Mouse (Mus musculus) midbrain, embryonic 11.5 days (tissue): ENCODE measurements at regions not wholly inside any gene's neighbourhood (a gene's known extent, or its start where the extent isn't known, plus 50 kb on each side); places are given as distances from the start of the nearest gene placed in this dataset.

Source experiments
- ATAC-seq: fragments of 200-750 bp; cut with Nextera tagmentation; 2 replicates; pipeline ENCODE4 v1.8.0; 2017; ENCODE audit warnings: moderate TSS enrichment, moderate library complexity; ENCODE audit not compliant: low FRiP score
- DNase-seq: peaks from one replicate; pipeline ENCODE4 v3.0.0; 2015; ENCODE audit warnings: low spot score; ENCODE audit errors: missing footprints
- H3K27ac ChIP-seq: fragments of 300-500 bp; sonication (generic); 2 replicates; pipeline ENCODE4 v1.5.1; 2014; ENCODE audit warnings: low read depth, low read length
- H3K27me3 ChIP-seq: fragments of 300-500 bp; sonication (generic); 2 replicates; pipeline ENCODE4 v1.6.1; 2014; ENCODE audit warnings: mild to moderate bottlenecking, low read length, moderate library complexity, mixed read lengths; ENCODE audit not compliant: control insufficient read depth, insufficient read depth
- H3K36me3 ChIP-seq: fragments of 300-500 bp; sonication (generic); 2 replicates; pipeline ENCODE4 v1.6.1; 2014; ENCODE audit warnings: mild to moderate bottlenecking, low read length, moderate library complexity, mixed read lengths; ENCODE audit not compliant: control insufficient read depth, insufficient read depth
- H3K4me1 ChIP-seq: fragments of 300-500 bp; sonication (generic); 2 replicates; pipeline ENCODE4 v1.6.1; 2014; ENCODE audit warnings: low read length; ENCODE audit not compliant: control insufficient read depth, insufficient read depth
- H3K4me2 ChIP-seq: fragments of 300-500 bp; sonication (generic); 2 replicates; pipeline ENCODE4 v1.6.1; 2014; ENCODE audit warnings: mild to moderate bottlenecking, moderate library complexity
- H3K4me3 ChIP-seq: fragments of 300-500 bp; sonication (generic); 2 replicates; pipeline ENCODE4 v1.5.1; 2014; ENCODE audit warnings: low read depth, low read length
- H3K9ac ChIP-seq: fragments of 300-500 bp; sonication (generic); 2 replicates; pipeline ENCODE4 v1.6.1; 2014; ENCODE audit warnings: low read length
- H3K9me3 ChIP-seq: fragments of 300-500 bp; sonication (generic); 2 replicates; pipeline ENCODE4 v1.6.1; 2016; ENCODE audit warnings: low read length; ENCODE audit not compliant: control insufficient read depth
- WGBS: fragments of 180-500 bp; shearing (Covaris S2); extraction: QIAGEN DNeasy Blood & Tissue Kit; methylation state at CpG from one replicate; pipeline ENCODE4 v1.1.7; 2014; 5-methylcytosine and 5-hydroxymethylcytosine counted together

DNA sequence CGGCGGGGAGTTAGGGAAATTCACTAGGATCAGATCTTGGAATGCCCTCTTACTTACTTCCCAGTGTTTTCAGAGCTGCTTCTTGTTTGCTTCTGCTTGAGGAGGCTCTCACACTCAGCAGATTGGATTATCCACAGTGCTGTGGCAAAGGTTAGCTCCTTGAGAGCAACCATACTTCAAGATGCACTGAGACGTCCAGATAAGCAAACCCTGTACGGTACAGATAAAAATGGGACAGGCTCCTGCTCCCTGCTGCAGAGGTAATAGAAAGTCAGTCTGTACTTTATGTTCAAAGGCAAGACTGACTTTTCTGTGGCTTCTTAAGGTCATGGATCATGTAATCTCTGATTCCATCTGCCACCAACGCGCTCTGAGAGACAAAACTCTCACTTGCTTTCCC is 414.8 kb upstream of the Ptger4 start:
- Histone ChIP-seq H3K27ac (no peak overlapping the region), H3K9me3 (no peaks in the 10 kb centered on the region), H3K36me3 (no peaks in the 10 kb centered on the region), H3K4me2 (no peak overlapping the region), H3K4me1 (no peaks in the 10 kb centered on the region), H3K27me3 (no peaks in the 10 kb centered on the region), H3K9ac (no peak overlapping the region), H3K4me3 (no peak overlapping the region)
- 80% methylated on average over 6 of the region's 6 CpGs for WGBS
- DNase-seq (no peak), ATAC-seq (no peak)

DNA sequence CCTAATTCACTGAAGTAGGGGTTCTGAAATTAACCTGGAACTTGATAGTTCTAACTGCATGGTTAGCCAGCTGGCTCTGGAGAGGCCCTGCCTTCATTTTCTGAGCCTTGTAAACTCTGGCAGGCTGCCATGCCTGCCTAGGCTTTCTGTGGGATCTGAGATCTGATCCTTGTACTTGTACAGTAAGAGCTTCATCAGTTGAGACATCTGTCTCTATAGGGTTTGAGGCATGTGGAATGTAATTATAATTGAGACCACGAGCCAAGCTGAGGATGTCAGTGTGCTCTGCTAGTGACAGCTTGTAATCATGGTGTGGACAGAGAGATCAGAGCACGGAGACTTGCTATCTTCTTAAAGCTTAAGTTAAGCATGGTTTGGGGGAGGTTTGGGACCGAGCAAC is 416.8 kb upstream of the Ptger4 start:
- H3K4me3 ChIP-seq, result no peak overlapping the region
- DNase-seq (no peak), ATAC-seq (no peak)
- no peak overlapping the region for H3K4me2 ChIP-seq
- no peaks in the 10 kb centered on the region for H3K9me3 ChIP-seq
- no peaks in the 10 kb centered on the region for H3K4me1 ChIP-seq
- no peak overlapping the region for H3K27ac ChIP-seq
- H3K27me3 ChIP-seq, result no peaks in the 10 kb centered on the region
- no peaks in the 10 kb centered on the region for H3K36me3 ChIP-seq
- no peak overlapping the region for H3K9ac ChIP-seq
- 85% methylated on average over 3 of the region's 3 CpGs for WGBS

DNA sequence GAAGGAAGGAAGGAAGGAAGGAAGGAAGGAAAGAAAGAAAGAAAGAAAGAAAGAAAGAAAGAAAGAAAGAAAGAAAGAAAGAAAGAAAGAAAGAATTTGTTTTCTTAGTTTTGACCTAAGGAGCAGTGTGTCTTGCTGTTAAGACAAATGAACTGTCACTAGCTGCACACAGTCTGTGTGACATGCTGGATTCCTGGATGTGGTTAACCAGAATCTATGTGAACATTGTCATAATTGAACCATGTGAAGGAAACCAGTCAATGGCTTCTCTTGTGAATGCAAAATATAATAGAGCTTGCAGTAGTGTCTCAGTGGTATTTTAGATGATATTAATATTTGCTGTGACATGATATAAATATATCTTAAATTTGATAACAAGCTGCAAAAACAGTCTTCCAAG is 427.8 kb upstream of the Ptger4 start:
- no peak overlapping the region for H3K27ac ChIP-seq
- DNase-seq (no peak), ATAC-seq (no peak)
- no peaks in the 10 kb centered on the region for H3K36me3 ChIP-seq
- H3K9ac ChIP-seq, result no peak overlapping the region
- H3K4me2 ChIP-seq, result no peak overlapping the region
- H3K9me3 ChIP-seq, result no peaks in the 10 kb centered on the region
- no peaks in the 10 kb centered on the region for H3K4me1 ChIP-seq
- H3K4me3 ChIP-seq, result no peak overlapping the region
- H3K27me3 ChIP-seq, result no peaks in the 10 kb centered on the region

DNA sequence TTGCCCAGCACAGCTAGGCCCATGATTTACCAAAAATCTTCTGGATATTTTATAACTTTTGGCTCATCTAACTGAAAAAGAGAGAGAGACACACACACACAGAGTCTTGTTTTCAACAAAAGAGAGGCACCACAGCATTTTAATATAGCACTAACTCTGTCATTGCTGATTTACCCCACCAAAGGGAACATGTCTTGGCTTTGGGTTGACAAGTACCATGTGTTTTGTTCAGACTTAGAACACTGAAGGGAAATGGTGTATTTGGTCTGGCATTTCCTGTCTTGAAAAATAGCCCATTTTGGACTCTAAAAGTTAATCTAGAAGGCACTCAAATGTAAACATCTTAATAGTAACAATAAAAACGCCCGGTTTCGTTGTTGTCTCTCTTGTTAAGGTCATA is 432.7 kb upstream of the Ptger4 start:
- no peaks in the 10 kb centered on the region for H3K27me3 ChIP-seq
- H3K36me3 ChIP-seq, result no peaks in the 10 kb centered on the region
- H3K4me1 ChIP-seq, result no peaks in the 10 kb centered on the region
- H3K9ac ChIP-seq, result no peak overlapping the region
- ATAC-seq (no peak), DNase-seq (no peak)
- no peaks in the 10 kb centered on the region for H3K9me3 ChIP-seq
- H3K27ac ChIP-seq, result no peak overlapping the region
- 89% methylated on average over 3 of the region's 3 CpGs for WGBS
- H3K4me3 ChIP-seq, result no peak overlapping the region
- H3K4me2 ChIP-seq, result no peak overlapping the region

DNA sequence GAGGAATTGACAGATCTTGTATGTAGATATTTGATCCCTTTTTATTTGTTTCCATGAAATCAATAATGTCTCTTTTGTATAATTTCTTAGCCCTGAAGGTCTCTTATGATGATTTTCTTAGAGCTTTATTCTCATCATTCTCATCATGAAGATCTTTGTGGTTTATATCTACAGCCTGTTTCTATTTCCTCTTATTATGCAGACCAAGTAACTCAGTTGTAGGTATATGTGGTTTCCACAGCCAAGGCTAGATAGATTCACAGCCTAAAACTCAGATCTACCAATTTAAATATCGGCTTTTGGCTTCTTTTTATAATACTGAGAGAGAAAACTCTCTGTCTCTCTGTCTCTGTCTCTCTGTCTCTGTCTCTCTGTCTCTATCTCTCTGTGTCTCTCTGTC is 449.8 kb upstream of the Ptger4 start:
- Histone ChIP-seq H3K9me3 (no peaks in the 10 kb centered on the region), H3K4me3 (no peak overlapping the region), H3K27me3 (no peaks in the 10 kb centered on the region), H3K27ac (no peak overlapping the region), H3K9ac (no peak overlapping the region), H3K4me2 (no peak overlapping the region), H3K36me3 (no peaks in the 10 kb centered on the region), H3K4me1 (no peaks in the 10 kb centered on the region)
- 93% methylated on average over 1 of the region's 1 CpGs for WGBS
- ATAC-seq (no peak), DNase-seq (no peak)

DNA sequence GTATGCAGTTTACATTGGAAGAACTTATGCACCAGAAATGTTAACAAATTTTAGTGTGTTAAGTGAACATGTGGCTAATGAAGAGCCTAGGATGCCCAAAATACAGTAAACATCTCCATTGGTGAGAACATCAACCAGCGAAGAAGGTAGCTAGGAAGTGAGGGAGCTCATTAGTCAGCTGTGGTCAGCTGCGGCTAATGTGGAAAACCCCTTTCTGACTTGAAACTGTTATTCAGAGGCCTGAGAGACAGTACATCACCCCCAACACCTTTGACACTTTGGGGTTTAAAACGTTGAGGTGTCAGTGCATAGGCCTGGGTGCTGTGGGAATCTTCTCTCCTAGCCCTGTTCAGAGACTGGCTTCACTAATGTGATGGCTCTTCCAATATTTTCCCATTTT is 451.0 kb upstream of the Ptger4 start:
- no peak overlapping the region for H3K4me3 ChIP-seq
- H3K36me3 ChIP-seq, result no peaks in the 10 kb centered on the region
- no peak overlapping the region for H3K27ac ChIP-seq
- H3K9ac ChIP-seq, result no peak overlapping the region
- WGBS, result 79% methylated on average over 3 of the region's 3 CpGs
- no peaks in the 10 kb centered on the region for H3K9me3 ChIP-seq
- DNase-seq, result no peak
- H3K4me1 ChIP-seq, result no peaks in the 10 kb centered on the region
- no peak for ATAC-seq
- no peak overlapping the region for H3K4me2 ChIP-seq
- H3K27me3 ChIP-seq, result no peaks in the 10 kb centered on the region

DNA sequence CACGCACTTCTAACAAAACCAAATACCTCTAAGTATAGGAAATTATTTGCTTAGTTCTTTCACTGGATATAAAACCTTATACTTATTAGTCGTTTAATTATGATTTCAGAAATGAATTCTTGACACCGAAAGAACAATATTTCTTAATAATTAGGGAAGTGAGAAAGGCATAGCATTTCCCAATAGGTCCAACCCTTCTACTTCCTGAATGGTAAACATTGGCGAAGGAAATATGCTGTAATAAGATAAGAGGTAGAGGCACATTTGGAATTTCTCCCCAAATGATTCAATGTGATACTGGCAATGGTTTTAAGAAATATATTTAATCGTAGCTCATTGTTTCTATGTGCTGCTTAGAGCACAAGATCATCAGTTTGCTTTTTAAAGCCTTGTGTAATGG is 464.5 kb upstream of the Ptger4 start:
- H3K4me2 ChIP-seq, result no peak overlapping the region
- 90% methylated on average over 5 of the region's 5 CpGs for WGBS
- H3K4me1 ChIP-seq, result no peaks in the 10 kb centered on the region
- ATAC-seq (no peak), DNase-seq (no peak)
- H3K9me3 ChIP-seq, result no peaks in the 10 kb centered on the region
- H3K36me3 ChIP-seq, result no peaks in the 10 kb centered on the region
- H3K9ac ChIP-seq, result no peak overlapping the region
- H3K4me3 ChIP-seq, result no peak overlapping the region
- H3K27me3 ChIP-seq, result no peaks in the 10 kb centered on the region
- H3K27ac ChIP-seq, result no peak overlapping the region

DNA sequence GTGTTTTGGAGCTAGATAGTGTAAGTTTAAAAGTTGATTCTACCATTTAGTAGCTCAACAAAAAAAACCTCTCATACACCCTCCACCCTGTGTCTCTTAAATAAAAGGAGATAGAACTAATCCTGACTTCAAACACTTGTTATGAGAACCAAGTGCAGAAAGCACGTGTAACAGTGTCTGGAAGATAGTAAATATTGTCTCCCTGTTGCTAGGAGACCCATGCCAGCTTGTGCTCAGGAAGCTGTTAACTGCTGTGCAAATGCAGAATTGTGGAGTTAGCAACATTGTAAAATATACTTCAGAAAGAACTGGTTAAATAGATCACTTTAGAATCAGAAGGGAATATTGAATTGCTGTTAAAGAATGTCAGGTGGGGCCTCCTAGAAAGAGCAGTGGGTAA is 496.7 kb upstream of the Ptger4 start:
- H3K4me2 ChIP-seq, result no peak overlapping the region
- H3K9ac ChIP-seq, result no peak overlapping the region
- WGBS, result 48% methylated on average over 1 of the region's 1 CpGs
- no peaks in the 10 kb centered on the region for H3K9me3 ChIP-seq
- H3K36me3 ChIP-seq, result no peaks in the 10 kb centered on the region
- H3K4me3 ChIP-seq, result no peak overlapping the region
- no peaks in the 10 kb centered on the region for H3K4me1 ChIP-seq
- H3K27me3 ChIP-seq, result no peaks in the 10 kb centered on the region
- no peak overlapping the region for H3K27ac ChIP-seq
- ATAC-seq (no peak), DNase-seq (no peak)

DNA sequence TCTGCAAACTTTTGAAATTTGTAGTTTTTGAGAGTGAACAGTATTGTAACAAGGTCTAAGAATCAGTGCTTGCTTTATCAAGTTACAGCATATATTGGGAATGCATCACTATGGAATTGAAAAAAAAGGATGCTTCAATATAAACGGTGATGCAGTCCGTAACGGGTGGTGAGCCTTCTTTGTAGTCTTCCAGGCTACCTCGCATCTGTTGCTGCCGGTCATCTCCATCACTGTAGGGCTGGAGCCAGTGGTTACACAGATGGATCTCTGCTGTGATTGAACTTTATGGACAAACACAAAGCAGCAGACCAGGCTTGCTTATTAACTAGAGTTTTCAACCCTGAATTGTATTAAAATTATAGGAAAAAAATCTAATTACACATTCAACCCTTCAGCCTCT is 499.9 kb upstream of the Ptger4 start:
- no peaks in the 10 kb centered on the region for H3K36me3 ChIP-seq
- 98% methylated on average over 5 of the region's 5 CpGs for WGBS
- no peaks in the 10 kb centered on the region for H3K9me3 ChIP-seq
- no peak overlapping the region for H3K27ac ChIP-seq
- no peak for ATAC-seq
- H3K27me3 ChIP-seq, result no peaks in the 10 kb centered on the region
- H3K9ac ChIP-seq, result no peak overlapping the region
- H3K4me1 ChIP-seq, result no peaks in the 10 kb centered on the region
- H3K4me2 ChIP-seq, result no peak overlapping the region
- no peak for DNase-seq
- no peak overlapping the region for H3K4me3 ChIP-seq

DNA sequence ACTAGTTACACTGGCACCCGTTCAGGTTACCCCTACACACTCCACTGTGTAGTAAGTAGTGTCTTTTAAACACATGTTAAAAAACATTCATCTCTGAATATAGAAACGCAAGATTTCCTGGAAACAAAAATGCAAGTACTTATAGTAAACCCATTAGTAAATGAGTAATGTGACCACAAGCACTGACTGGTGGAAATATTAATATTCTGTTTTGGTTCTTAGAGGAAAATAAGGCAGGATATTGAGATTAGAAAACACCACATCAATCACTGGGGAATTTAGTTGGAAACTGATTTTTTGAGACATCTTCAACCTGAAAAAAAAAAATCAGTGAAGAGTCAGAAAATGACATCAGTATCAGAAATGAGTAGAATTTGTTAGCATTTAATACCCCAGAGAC is 514.7 kb upstream of the Ptger4 start:
- 84% methylated on average over 2 of the region's 2 CpGs for WGBS
- no peak overlapping the region for H3K27ac ChIP-seq
- no peak overlapping the region for H3K4me2 ChIP-seq

More for the DNA sequence above, 514.7 kb upstream of the Ptger4 start:
- Histone ChIP-seq H3K4me3 (no peak overlapping the region), H3K4me1 (no peaks in the 10 kb centered on the region), H3K9me3 (no peaks in the 10 kb centered on the region), H3K36me3 (no peaks in the 10 kb centered on the region), H3K9ac (no peak overlapping the region), H3K27me3 (no peaks in the 10 kb centered on the region)
- no peak for ATAC-seq
- DNase-seq, result no peak
